Mouse (Mus musculus) ES-E14 (cell line): ENCODE results near the gene Arntl.

Experiments used
- CHD2 ChIP-seq: IDR thresholded peaks from 2 replicates; pipeline ENCODE4 v1.6.1; 2014; ENCODE audit warnings: mild to moderate bottlenecking, low read depth, low read length, inconsistent platforms
- HCFC1 ChIP-seq: IDR thresholded peaks from 2 replicates; pipeline ENCODE4 v1.6.1; 2012; ENCODE audit warnings: low read length, inconsistent platforms, borderline replicate concordance; ENCODE audit not compliant: insufficient read depth
- MAFK ChIP-seq: IDR thresholded peaks from 2 replicates; pipeline ENCODE4 v1.6.1; 2014; ENCODE audit warnings: mild to moderate bottlenecking, low read depth, low read length, inconsistent platforms; ENCODE audit not compliant: insufficient read depth
- ZC3H11A ChIP-seq: IDR thresholded peaks from 2 replicates; pipeline ENCODE4 v1.6.1; 2012; ENCODE audit warnings: low read depth, mild to moderate bottlenecking, inconsistent platforms, low read length, borderline replicate concordance
- ZNF384 ChIP-seq: IDR thresholded peaks from 2 replicates; pipeline ENCODE4 v1.6.1; 2012; ENCODE audit warnings: low read depth, low read length, inconsistent platforms

DNA sequence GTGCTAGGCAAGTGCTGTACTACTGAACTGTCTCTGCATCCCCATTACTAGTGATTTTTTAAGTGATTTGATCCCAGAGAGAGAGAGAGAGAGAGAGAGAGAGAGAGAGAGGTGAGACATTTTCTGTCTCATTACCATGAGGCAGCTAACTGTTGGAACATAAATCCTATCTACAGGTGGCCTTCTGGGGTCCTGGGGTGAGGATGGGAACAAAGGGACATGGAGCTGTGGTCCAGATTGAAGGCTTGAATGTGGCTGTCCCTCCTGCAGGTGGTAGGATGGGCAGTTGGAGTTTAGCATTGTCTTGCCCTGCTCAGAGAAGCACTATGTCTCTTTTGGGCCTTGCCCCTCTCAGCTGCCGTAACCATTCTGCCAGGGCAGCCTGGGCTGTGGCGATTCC, 63.7 kb downstream of the Arntl start:
- no peak for TF ChIP-seq ZNF384
- no peak for TF ChIP-seq HCFC1
- no peak for TF ChIP-seq MAFK
- no peak for TF ChIP-seq CHD2
- TF ChIP-seq ZC3H11A, result no peak
